Mouse (Mus musculus) embryo, embryonic 11.5 days (tissue): ENCODE measurements at regions not wholly inside any gene's neighbourhood (a gene's known extent, or its start where the extent isn't known, plus 50 kb on each side); places are given as distances from the start of the nearest gene placed in this dataset.

Source experiments
- DNase-seq: peaks from one replicate; pipeline ENCODE4 v3.0.0-alpha.2; 2012; ENCODE audit warnings: low read depth, low spot score

DNA sequence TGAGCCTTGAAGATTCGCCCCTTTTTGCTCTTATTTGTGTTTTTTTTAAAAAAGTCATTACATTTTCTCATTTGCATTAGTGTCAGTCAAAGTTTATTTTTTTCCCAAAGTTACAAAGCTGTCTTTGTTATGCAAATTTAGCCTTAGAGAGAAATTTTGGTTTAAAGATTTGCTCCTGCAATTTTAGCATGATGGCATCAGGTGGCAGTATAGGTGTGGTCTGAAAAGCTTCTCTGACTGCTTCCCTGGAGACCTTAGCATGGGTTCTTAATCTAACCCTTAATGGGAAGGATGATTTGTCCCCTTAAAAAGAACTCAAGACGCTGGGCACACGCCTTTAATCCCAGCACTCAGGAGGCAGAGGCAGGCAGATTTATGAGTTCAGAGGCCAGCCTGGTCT lies 451.2 kb downstream of the Slc4a3 start:
- no peak for DNase-seq

DNA sequence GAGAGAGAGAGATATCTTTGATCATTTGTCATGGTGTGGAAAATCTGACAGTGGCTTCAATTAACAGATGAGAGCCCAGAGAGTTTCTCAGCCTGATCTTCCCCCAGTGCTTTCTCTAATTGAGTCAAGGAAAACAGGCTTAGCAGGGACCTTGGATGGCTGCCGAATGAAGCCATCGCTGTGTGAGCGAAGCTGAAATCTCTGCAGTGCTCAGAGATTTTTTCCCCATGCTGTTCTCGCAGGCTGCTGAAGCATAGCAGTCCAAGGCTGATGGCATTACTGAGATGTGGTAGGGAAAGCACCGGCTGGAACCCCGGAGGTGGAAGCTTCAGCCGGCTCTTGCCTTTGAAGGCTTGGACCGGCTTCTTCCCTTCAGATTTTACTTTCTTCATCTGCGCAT lies 455.1 kb downstream of the Slc4a3 start:
- DNase-seq: no peak

DNA sequence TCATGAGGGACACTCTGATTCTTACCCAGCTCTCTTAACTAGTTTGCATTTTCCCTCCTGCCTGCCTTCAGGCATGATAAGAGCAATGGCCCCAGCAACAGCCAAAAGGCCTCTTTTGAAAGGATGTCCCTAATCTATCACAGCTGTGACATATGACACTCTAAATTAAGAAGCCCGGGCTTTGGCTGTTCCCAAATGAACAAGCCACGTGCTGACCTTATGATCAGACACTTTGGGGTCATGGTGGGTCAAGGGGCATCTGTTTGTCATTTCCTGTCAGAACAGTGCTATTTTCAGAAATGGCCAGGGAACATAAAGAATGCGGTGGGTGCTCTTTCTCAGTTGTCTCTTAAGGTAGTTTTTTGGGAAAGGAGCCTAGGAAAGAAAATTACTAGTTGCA lies 463.5 kb downstream of the Slc4a3 start:
- peak; percentile 46 for DNase-seq

DNA sequence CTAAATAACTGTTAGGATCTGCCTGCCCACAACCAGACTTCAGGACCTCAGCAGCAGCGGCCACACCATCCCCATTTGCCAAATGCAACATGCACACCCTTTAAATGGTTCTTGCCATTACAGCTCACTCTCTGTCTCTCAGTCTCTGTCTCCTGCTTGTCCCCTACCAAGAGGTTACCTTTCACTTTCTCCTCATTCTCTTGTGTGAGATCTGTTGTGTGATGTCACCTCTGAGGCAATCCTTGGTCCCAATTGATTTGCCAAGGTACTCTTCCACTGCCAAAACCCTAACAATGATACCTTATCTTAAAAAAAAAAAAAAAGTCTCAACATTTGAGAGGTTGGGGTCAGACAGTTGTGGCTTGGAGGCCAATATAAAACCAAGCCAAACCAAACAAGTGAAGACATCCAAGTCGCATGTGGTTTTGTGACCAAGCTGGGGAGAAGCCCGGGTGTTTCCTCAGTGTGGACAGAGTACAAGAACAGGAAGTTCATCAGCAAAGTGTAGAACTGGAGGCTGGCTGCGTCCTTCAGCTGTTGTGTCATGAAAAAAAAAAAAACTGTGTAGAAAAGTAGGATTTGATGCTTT lies 464.2 kb downstream of the Slc4a3 start:
- DNase-seq: no peak

DNA sequence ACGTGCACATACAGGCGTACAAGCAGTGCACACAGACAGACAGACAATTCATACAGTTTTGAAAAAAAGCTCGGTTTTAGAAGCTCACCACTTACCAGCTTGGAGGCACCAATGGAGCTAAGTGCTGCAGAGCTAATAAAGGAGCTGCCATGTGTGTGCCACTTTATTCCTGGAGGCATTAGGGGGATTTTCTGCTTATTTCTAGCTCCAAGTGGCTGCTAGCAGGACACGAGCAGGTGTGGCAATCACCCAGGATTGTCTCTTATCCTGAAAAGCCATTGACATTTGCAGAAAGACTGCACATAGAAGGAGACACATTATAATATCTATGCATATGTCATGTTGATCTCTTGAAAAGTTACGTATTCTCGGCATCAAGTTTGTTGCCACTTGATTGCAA lies 472.5 kb downstream of the Slc4a3 start:
- no peak for DNase-seq

DNA sequence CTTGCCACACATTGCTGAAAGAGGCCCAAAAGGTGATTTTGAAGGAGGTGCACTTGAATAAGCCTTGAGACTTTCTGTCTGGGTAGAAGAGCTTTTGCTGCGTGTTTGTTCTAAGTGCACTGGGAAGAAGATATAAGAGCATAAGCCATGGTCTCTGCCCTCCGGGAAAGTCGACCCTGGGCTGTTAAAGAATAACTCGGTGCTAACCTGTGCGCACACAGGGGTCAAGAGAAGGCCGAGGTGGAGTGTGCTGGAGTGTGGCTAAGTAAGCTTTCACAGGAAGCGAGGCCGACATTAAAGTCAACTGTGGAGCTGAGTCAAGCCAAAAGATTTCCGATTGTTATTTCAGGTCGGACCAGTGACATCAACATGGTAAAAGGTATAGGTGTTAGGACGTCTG lies 473.0 kb downstream of the Slc4a3 start:
- no peak for DNase-seq

DNA sequence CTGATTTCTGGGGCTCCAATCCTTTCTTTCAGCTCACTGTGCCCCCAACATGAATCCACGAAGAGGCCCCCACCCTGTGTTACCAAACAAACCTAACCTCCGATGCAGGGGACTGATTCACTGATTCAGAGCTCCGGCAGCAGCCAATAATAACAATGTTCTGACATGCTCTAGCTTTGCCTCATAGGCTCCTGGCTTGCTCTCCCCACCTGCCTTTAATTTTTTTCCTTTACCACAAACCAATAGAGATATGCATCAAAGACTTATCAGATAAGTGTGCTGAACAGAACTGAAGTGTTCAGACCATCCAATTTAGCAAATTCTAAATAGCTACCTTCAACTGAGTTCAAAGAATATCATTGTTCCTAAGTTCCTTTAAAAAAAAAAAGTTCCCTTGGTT lies 478.6 kb downstream of the Slc4a3 start:
- DNase-seq: no peak

DNA sequence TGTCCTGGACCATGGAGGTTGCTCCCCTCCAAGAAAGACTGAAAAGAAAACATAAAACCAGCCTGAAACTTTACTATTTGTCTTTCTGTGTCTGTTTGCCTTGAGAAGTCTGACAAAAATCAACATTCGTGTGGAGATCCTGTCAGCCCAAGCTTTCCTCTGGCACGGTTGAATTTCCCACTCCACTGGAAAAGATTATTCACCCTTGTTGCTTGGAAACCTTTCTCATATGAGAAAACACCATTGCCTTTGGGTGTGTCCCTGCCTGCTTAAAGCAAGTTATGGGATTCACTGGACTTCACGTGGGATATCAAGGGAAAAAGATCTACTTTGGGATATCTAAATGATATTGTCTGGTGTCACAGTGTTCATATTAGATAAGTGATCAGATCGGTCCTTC lies 479.3 kb downstream of the Slc4a3 start:
- DNase-seq: no peak

DNA sequence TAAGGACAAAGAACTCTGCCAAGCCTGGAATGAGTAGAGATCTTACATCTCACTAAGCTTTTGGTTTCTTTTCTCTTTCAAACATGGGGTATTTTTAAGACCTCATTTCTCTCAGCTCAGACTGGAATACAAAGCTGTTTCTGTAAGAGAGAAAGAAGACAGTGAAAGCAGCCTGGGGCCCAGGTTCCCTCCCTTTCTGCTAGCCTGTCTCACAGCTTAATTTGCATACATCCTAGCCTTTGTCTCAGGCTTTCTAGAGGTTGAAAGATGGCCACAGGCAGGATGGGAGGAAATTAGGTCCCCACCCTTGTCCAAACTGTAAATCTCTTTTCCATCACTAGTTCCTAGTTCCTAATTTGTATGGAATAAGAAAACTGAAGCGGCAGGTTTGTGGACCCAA lies 483.0 kb downstream of the Slc4a3 start:
- no peak for DNase-seq

DNA sequence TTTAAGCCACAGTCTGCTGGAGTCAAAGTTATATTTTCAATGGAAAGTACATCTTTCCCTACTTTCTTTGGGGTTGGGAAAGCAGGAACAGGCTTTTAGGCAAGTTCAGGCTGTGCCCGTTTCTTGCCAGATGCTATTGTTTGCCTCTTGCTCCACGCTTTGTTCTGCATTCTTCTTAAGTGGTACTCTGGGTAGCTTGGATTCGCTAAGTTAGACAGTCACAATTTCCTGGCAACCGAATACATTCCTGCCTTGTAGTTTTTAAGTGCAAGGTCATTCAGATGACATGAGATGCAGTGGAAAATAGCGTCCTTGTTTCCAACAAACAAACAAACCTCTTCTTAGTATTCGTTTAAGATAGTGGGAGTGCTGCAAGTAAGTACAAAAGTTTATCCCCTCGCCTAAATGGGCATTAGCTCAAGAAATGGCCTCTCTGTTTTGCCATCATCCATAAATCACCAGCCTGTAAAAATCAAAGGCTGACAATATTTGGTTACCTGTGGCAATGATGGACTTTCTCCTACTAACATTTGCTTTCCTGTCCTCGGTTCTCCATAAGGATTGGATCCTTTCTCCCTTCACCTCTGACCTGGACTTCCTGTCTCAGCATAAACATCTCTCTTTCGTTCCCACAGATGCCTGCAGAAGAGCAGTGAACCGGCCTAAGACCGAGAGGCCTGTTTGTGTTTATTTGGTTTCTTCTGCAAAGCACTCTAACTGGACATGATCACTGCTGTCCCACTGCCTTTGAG lies 485.3 kb downstream of the Slc4a3 start:
- no peak for DNase-seq

DNA sequence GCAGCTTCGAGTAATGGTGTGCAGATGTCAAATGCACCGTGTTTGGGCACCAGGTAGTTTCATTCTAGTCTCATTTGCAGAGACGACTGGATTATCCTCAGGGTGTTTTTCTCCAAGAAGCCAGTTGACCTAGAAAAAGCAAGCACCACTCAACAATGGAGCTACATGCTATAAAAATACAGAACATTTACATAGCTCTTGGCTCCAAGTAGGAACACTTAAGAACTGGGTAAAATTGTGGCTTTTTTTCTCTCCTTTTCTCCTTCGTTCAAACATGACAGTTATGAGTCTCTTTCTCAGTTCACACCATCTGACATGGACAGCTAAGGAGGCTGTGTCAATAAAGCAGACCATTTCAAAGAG lies 485.8 kb downstream of the Slc4a3 start:
- no peak for DNase-seq

DNA sequence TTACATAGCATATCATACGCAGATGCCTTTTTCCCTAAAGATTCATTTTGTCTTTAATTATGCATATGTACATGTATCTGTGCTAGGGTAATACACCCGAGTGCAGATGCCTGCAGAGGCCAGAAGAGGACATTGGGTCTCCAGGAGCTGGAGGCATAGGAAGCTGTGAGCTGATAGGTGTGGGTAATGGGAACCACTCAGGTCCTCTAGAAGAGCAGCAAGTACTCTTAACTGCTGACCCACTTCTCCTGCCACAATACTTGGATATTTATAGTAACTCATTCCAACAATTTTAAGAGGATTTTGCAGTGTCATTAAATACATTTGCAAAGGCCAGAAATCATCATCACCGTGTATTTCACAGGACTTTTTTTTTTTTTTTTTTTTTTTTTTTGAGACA lies 486.6 kb downstream of the Slc4a3 start:
- DNase-seq: no peak

DNA sequence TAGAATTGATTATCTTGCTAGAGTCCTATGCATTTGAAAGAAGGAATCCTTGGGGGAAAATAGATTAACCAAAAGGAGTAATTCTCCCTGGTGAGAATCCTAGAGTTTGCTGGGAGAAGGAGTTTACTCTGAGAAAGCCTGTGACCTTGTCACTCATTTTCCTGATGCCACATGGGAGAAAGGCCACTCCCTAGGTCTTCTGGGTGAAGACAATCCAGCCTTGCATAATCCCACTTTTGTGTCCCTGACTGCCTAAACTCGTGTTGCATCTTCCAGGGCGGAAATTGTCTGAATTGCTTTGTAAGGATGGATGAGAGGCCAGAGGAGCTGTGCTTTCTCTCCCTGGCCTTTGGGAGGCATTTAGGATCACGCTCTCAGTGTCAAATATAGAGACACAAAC lies 490.2 kb downstream of the Slc4a3 start:
- DNase-seq: no peak

DNA sequence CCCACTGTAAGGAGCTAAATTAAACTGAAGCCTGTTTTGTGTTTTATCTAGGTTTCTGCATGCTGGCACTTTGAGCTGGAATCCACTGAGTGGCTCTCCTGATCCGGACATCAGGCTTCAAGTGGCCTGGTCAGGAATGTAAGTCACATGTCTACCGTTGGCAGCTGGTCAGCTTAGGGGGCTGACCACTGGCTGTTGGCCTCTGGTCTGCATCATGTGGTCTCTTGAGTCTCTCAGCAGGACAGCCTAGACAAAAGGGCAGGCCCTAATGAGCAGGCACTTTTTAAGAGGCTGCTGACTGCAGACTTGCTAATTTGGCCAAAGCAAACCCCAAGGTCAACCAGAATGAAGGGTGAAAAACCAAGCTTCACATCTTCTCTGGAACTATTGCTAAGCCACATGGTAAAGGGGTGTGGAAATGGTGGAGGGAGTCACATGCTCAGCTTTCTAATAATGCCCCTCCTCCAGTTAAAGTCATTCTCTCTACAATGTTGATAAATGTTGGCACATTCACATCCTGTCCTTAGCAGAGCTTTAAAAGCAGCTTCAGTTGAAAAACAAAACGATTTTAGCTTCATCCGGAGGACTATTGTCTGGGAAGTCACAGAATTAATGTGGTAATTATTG lies 493.1 kb downstream of the Slc4a3 start:
- no peak for DNase-seq

DNA sequence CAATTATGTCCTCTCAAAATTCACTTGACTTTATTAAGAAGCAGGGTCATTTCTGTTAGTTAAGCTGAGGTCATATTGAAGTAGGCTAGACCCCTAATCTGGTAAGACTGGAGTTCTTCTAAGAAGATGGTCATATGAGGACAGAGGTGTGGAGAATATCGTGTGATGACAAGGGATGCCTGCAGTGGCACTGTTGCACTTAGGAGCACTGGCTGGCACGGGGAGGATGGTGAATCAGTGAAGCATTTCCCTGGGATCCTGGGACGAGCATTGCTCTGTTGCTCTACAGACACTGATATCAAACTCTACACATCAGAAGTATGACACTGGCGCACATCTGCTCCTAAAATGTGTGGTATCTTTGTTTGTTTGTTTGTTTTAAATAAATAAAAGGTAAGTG lies 493.6 kb downstream of the Slc4a3 start:
- no peak for DNase-seq

DNA sequence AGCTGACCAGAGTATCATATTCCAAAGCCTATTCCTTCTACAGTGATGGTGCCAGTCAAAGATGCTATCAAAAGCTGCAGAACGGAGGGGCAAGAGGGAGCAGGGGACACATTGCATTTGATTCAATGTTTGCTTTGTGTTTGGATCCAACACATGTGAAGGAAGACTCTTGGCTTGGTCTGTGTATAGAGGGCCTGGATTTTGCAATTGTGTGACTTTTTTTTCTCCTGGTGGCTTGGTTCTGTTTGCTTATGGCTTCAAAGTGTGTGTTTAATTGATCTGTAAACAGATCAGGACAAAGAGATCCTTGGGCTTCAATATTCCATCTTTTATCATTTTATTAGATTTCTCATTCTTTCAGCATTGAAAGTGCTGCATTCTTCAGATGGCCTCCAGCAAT lies 504.2 kb downstream of the Slc4a3 start:
- DNase-seq: no peak

DNA sequence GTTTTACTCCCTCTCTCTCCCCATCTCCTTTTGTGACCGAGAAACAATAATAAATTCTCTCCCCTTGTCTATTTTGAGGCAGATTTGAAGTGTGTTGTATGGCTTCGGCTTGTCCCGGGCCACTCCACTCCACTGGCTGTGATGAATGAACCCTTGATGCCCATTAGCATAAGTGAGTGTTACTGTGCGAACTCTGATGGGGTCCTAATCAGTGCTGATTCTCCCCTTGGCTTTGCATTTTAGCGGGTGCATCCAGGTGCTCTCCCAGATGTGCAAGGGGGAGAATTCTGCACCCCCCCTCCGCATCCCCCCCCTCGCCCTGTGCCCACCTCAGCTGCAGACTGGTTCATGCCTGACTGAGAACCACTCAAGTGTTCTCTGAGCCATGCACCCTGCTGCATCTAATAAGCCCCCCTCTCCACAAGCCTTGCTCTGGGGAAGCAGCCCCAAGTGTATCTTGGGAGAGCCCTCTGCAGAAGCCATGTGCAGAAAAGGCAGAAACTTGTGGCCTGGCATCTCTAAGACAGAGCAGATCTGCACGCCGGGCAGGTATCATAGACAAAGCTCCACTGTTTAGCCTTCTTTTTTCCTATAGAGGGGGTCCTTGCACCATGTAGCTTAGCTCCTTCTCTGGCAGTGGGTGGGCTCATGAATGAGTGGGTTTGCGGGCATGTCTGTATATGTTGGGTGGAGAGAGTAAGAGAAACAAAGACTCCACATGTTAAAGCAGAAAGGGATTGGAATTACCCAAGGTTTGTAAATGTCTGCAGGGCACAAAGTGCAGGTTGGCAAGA lies 507.5 kb downstream of the Slc4a3 start:
- no peak for DNase-seq

DNA sequence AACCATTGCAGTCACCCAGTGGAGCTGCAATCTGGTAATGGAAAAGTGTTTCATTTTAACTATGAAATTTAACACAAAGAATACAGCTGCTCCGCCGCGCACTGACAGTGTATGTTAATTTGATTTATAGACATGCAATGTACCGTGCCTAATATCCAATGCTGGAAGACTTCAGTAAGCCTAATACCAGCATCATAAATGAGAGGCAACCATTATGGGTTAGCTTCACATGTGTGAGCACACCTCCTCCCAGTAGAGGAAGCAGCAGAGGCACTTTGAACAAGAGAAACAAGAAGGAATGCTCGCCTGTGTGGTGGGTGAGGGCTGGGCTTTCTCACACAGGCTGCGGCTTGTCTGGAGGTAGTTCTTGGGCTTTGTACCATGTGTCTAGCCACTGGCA lies 519.7 kb downstream of the Slc4a3 start:
- no peak for DNase-seq

DNA sequence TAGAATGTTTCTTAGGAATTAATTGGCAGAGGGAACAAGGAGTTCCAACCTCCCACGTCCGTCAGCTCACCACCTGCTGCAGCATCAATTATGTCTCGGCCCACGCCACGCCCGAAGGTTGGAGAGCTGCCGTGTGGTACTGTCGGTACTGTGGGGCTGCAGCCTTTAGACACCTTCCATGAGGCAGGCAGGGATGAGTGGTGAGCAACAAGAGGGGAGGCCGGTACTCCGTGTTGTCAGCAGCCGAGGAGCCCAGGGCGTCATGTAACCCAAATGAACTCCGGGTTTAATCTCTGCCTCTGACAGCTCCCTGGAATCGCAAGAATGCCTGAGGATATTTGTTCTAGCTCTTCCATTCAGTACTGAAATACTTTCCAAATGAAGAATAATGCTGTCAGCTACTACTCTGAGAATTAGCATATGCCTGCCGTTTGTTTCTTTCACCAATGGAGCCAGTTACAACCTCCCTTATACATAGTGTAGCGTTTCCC lies 524.8 kb downstream of the Slc4a3 start:
- no peak for DNase-seq

DNA sequence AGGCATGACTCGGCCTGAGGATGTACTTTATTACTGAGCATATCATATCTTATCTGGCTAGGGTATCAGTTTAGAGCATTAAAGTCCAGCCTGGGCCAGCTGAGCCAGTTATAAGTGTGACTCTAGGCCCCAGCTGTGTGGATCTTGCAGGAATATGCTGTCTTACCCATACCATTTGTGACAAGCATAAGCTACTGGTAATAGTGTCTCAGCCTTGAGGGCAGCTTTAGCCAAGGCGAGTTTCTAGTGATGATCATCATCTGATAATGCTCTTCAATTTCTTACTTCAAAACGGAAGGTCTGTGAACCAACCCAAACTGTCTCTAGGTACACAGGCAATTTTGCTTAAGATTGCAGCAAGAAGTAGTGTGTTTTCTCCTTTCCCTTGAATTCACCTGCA lies 529.1 kb downstream of the Slc4a3 start:
- no peak for DNase-seq

DNA sequence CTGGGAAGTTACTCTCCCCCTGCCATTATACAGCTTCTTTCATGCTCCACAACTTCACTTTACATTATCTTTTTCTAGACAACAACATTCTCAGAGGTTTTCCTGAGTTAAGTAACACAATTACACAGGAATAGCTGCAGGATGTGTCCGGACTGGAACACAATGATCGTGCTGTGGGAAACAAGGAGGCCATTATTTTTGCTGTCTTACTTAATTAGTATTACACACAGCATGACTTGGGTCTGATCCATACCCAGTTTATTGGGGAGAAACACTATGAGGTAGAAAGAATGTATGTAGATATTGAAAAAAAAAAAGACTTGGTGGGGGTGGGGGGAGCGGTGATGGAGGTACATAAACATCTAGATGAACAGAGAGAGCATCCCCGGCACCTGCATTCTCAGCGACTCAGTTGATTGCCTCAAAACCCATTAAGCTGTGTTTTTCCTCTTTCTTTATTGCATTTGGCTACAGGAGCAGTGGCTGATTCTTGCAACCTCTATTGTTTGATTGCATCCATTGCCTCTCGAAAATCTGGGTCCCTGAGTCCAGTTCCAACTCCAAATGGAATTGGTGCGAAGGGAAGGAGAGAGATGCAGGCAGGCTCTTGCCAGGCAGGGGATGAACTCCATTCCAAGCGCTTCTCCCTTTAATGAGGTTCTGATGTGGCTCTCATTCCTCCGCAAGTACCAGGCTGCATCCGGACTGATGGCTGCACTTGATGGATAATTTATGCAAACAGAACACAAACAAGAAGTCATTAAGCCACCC lies 529.8 kb downstream of the Slc4a3 start:
- DNase-seq: no peak

DNA sequence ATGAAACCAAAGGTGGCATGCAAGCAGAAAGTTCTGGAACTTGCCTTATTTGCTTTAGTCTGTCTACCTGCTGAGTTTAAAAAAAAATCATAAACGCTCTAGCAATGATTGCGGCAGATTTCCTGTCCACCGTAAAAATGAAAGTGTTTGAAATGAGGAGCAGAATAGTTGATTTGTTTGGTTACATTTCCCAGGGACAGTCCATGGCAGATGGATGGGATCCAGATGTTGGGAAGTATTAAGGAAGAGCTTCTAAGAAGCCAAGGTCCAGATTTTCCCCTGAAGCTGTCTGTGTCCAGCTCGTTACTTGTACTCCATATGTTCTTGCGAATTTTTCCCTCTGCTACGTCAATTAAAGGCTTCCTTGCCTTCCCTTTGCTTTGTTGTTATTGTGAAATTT lies 534.2 kb downstream of the Slc4a3 start:
- no peak for DNase-seq
